Mouse (Mus musculus) kidney, adult 18-20 months (tissue): ENCODE results near the gene Iars2.
"Not testable (repeated sequence)": the region's sequence is repeated elsewhere in the genome, so short reads cannot be mapped to it uniquely, and the experiment has no call there.

Experiments used
- DNase-seq: peaks from one replicate; pipeline ENCODE4 v3.0.0; 2021

The Iars2 gene

DNA sequence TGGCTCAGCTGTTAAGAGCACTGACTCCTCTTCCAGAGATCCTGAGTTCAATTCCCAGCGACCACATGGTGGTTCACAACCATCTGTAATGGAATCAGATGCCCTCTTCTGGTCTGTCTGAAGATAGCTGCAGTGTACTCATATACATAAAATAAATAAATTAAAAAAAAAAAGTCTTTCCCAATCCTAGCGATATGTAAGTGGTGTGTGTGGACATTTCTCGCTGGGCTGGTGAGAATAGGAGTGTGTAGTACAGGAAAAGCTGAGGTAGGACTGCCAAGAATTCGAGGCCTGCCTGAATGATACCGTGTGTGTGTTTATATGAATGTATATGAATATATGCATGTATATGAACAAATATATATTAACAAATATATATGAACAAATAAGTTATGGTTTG is 2.2 kb upstream of the Iars2 start:
- DNase-seq = no peak

- DNase-seq = no peak
Observed at GRCm38 (mm10) chr1:185329851-185330250, 655 bp upstream of the Iars2 start.

GRCm38 (mm10) chr1:185327754-185328345 is 1.3 kb downstream of the Iars2 start:
- not testable (repeated sequence) for DNase-seq

- peak; percentile 29 for DNase-seq
Observed at GRCm38 (mm10) chr1:185315846-185316568, 13.2 kb downstream of the Iars2 start.

DNA sequence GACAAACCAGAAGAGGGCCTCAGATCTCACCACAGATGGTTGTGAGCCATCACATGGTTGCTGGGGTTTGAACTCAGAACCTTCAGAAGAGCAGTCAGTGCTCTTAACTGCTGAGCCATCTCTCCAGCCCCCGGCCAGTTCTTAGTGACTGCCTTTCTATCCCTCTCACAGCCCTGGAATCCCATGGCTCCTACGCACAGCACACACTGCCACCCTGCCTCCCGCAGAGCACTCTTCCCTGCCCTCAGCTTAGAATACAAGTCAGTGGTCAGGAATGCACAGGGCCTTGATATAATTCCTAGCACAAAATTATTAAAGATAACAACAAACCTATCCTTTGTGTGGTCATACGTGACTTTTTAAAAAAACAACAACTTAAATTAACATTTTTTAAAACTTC is 14.7 kb downstream of the Iars2 start:
- DNase-seq = no peak

DNA sequence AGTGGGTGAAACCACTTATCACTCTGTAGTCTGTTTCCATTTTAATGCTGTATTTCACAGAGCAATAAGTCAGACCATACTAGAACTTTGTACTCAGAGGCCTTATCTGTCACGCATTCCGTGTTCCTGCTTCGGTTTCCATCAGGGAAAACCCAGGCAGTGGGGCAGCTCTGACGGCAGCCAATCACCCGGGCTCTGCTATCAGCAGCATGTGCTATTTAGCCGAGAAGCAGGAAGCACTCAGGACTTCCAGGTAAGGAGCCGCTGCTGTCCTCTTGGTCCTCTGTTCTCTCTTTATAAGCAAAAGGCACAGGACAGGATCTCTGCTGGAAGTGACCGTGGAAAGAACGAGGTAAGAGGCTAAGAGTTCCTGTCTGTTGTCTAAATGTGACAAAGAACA is 17.2 kb downstream of the Iars2 start:
- DNase-seq = no peak

DNA sequence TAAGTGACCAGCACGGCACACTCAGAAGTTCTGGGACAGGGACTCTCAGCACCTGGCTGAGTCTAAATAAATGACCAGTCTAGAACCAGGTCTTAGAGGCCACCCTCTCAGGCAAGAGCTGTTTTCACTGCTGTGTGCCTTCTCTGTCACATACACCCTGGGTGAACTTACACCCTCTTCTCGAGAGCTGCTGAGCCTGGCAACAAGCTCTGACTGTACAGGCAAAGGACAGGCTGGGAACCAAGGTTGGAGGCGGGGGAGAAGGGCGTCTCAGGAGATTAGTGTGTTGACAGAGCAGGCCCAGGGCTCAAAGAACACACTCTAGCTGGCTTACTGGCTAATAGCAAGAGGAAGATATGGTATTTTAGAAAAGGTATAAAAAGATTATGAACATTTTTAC is 20.3 kb downstream of the Iars2 start:
- no peak for DNase-seq

DNA sequence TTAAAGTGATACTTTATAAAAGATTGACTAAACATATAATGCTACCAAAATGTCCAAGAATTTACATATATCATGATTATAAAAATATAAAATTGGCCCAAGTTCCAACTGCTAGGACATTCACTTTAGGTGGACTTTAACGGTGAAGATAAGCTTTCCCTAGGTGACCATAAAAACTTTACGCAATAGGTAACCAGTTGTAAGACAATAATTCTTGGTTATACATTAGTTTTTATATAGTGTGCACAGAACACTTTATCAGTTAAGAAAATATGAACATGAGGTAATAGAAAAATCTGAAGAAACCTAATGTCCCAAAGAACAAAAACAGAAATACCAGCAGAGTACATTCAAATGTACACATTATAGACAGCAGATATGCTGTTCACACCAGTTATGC is 20.9 kb downstream of the Iars2 start:
- no peak for DNase-seq

DNA sequence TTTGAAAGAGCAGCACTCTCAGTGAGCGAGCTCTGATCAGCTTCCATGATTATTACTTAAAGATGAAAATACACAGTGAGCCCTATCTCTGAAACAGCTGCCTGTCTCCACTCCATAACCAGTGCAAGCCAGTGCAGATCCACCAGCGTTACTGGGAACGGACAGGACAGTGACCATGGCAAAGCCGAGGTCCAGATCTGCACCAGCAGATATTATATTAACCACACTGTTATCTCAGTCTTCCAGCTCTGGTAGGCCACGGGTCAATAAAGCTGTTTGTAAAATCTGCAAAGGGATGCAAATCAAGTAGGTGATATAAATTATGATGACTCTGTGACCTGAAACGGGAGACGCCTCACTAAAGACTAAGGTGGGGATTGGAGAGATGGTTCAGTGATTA is 21.6 kb downstream of the Iars2 start:
- DNase-seq = no peak

DNA sequence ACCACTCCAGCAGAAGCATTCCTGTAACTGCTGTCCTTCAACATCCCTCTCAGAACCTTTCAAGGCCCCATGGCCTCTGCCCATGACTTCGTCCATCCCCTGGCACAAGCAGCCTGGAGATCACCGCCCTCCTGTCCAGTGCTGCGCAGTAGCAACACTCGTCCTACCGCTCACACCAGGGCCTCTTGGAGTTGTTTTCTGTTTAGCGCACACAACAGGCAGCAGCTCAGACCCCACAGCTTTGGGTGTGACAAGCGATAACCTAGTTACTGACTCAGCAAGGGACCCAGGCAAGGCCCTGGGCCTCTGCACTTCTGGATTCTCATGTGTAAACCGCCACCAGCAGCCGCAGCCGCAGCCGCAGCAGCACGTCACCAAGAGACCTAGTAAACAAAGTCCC is 22.4 kb downstream of the Iars2 start:
- no peak for DNase-seq

GRCm38 (mm10) chr1:185302816-185303215 is 26.4 kb downstream of the Iars2 start:
- DNase-seq = no peak

DNA sequence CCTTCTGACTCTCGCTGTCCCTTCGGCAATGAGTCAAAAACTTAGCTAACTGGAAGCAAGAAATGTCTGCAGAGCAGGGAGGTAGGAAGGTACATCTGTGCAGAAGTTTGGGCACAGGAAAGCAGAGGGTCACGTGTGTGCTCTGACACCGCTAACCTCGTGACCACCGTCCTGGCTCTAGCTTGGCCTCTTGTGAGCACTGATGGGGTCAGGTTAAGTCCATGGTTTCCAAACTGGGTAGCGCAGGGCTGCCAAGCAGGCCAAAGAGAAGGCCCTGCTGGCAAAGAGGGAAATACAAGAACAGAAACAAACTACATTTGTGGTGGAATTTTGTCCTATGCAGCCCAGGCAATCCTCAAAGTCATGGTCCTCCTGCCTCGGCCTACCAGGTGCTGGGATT is 30.7 kb downstream of the Iars2 start:
- no peak for DNase-seq

GRCm38 (mm10) chr1:185296850-185297249 is 32.3 kb downstream of the Iars2 start:
- no peak for DNase-seq

DNA sequence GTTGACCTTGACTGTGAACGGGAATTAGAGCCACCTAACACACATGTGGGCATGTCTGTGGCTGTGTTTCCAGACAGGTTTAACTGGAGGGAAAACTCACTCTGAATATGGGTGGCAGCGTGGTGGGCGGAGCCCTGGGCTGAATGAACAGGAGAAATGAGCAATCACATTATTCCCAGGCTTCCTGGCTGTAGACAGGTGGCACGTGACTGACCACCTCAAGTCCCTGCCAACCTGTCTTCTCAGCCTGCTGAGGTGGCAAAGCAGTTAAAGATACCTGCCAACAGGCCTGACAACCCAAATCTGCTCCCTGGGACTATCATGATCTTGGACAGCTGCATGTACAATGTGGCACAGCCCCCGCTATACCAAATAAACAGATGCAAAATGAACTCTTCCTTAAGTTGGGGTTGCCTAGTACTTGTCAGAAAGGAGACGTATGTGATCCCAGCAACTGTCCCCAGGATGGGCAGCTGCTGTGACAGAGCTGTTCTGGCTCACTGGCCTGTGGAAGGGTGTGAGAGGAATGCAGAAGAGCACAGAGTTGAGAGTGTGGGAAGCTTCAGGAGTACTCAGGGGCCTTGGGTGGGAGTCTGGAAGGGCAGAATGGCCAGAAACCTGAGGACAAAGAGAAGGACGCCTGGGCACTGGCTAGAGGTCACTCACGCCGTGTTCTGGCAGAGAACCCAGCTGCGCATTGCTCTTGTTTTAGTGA is 36.4 kb downstream of the Iars2 start:
- DNase-seq = no peak

DNA sequence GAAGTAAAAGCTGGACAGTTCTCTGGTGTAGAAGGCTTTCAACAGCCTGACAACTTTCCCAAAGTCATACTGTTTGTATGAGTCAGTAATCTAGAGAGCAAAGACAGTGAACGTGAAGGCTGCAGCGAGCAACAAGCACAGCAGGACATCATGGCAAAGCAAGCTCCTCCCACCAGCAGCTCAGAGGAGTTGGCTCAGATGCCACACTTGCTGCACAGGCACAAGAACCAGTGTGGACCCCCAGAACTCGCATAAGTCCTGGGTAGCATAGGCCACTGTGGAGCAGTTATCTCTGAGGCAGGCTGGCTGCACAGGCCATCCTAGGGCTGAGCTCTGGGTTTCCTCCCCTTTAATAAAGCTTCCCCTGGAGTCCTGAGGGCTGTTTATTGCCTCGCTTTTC is 37.9 kb downstream of the Iars2 start:
- no peak for DNase-seq

DNA sequence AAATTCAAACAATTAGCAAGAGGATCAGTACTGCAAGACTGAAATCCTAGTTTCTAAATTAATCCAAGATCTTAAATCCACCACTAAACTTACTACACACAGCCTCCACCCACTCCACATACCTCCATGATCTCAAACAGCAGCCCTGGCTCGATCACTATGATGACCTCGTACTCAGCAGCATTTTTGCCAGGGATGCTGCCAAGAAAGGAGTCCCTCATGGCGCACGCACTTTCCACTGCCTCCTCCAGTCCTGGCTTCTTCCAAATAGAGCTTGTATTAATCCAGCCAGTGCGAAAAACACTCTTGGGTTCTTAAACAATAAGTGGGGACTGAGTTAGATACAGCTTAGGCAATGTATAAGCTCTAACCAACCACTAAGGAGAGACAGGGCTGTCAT is 40.0 kb downstream of the Iars2 start:
- DNase-seq = no peak

GRCm38 (mm10) chr1:185287066-185287465 is 42.1 kb downstream of the Iars2 start:
- no peak for DNase-seq

DNA sequence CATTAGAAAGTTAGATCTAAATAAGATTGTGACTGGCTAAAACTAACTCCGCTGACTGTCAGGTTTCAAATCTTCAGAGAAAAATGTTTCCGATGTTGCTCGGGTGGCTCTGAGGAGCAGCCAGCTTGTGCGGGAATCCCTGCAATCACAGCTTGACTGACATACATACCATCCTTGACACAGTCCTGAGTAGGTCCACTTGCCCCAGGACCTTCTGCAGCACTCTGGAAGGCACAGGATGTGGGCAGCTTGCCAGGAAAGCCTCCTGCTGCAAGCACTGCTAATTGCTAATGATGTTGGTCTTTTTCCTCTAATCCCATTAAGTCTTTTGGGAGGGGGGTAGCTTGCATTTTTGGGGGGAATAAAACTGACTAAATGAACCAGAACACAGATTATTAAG is 44.0 kb downstream of the Iars2 start:
- DNase-seq = peak; percentile 60

DNA sequence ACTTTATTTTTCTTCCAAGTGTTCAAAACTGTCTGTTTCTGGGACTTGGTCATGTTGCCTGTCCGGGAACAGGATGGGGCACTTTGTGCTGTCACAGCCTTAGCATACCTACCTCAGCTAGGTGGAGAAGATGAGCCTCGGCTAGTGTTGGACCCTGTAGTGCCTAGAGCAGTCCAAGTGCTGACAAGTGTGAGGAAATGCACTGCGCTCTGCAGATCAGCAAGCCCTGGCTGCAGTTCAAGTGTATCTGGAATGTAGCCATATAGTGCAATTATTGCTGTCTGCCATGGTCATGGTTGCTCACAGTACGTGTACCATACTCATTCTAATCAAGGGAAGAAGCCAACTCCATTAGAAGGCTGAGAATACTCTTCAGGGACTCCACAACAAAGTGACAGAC is 44.5 kb downstream of the Iars2 start:
- peak; percentile 56 for DNase-seq

GRCm38 (mm10) chr1:185283247-185283646 is 45.9 kb downstream of the Iars2 start:
- DNase-seq = peak; percentile 14

GRCm38 (mm10) chr1:185282846-185283245 is 46.4 kb downstream of the Iars2 start:
- DNase-seq = peak; percentile 40

DNA sequence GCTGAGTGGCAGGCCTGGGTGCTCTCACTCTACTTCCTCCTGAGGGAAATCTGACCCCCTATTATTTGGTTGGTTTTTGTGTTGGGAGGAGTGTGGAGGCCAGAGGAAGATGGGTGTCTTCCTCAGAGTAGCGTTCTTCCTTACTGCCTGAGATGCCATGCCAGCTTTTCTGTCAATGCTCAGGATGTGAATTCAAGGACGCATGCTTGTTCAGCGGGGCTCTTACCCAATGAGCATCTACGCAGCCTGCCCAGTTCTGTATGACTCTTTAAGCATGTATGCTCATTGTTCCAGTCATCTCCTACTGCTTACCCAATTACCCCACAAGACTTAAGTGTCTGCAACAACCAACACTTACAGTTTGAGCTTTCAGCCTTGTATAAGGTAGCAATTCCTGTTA is 48.6 kb downstream of the Iars2 start:
- no peak for DNase-seq

- DNase-seq = no peak
Observed at GRCm38 (mm10) chr1:185279288-185279687, 49.9 kb downstream of the Iars2 start.

- peak; percentile 28 for DNase-seq
Observed at GRCm38 (mm10) chr1:185277022-185277421, 52.2 kb downstream of the Iars2 start.
